8 mouse cellular contexts compared by ENCODE assay signal in genomic region chr4:33247479-33248053, GRCm38 (mm10). TPM values are rescaled to one million over a fixed set of nuclear protein-coding genes. Genes with fewer than 3 reads are reported as not detected.
A peak's percentile ranks its signal among the peaks of the same experiment; 100 is the strongest.
DNase-seq lines count a peak whose midpoint lies in the region; ATAC-seq lines count a peak whose summit lies in the region.

No protein-coding gene starts in this region.

- peak; percentile 98 for DNase-seq in T-cell, adult 2 months (ENCODE audit: low spot score)
- DNase-seq in cerebellum, postnatal 36 days, result peak; percentile 97 to 98
- peak; percentile 98 to 99 for DNase-seq in frontal cortex, postnatal 36 days (ENCODE audit: low spot score in 2 of 2)
- DNase-seq in left cerebral cortex, adult 18-20 months (ENCODE audit: low spot score in 2 of 2), result peak; percentile 99
- DNase-seq in right cerebral cortex, adult 18-20 months, result peak; percentile 99
- DNase-seq in urinary bladder, postnatal 10 days (ENCODE audit: low spot score), result peak; percentile 98

- H3K27ac ChIP-seq in hindbrain, embryonic 16.5 days (ENCODE audit: low read depth, low read length), result peak overlapping the region; percentile 100
- peak overlapping the region; percentile 62 for H3K27ac ChIP-seq in macrophage

- no peaks in the 10 kb centered on the region for H3K27me3 ChIP-seq in hindbrain, embryonic 16.5 days (replicated peaks; ENCODE audit: control insufficient read depth, insufficient read depth, low read length)

- H3K36me3 ChIP-seq in hindbrain, embryonic 16.5 days (ENCODE audit: control insufficient read depth, insufficient read depth, low read length), result peaks cover 12% of the 10 kb centered on the region
- peaks cover 16% of the 10 kb centered on the region; the same call in 1 of the 2 replicates for H3K36me3 ChIP-seq in macrophage (ENCODE audit: inconsistent target)

- H3K9me3 ChIP-seq in hindbrain, embryonic 16.5 days (ENCODE audit: control insufficient read depth, low read length), result no peaks in the 10 kb centered on the region

- peaks cover 14% of the 10 kb centered on the region for H3K4me1 ChIP-seq in hindbrain, embryonic 16.5 days (ENCODE audit: control insufficient read depth, insufficient read depth, low read depth, low read length)

- peak; percentile 95 for ATAC-seq in hindbrain, embryonic 16.5 days

- H3K4me2 ChIP-seq in hindbrain, embryonic 16.5 days (ENCODE audit: low read length), result peak overlapping the region; percentile 56

- H3K4me3 ChIP-seq in hindbrain, embryonic 16.5 days (ENCODE audit: low read length), result peak overlapping the region; percentile 99
- peak overlapping the region; percentile 57 for H3K4me3 ChIP-seq in macrophage (ENCODE audit: inconsistent target)

- peak overlapping the region; percentile 98 for H3K9ac ChIP-seq in hindbrain, embryonic 16.5 days (ENCODE audit: low read depth, low read length)

- under 1% methylated on average over 58 of the region's 60 CpGs for WGBS in hindbrain, embryonic 16.5 days
- 1% methylated on average over 34 of the region's 60 CpGs for WGBS in macrophage (ENCODE audit: missing documents)

- peaks cover 30% of the 10 kb centered on the region for H3K79me2 ChIP-seq in macrophage (ENCODE audit: inconsistent target)

RNA-seq across cellular contexts. Expression of gene Srsf12, which starts 38.8 kb away (rescaled TPM):
- 74.5 and 79.2 TPM in 2 replicates for polyA plus RNA-seq in hindbrain, embryonic 16.5 days (2015; fragmentation: Nextera tagmentation; extraction: Ambion mirVana)
- total RNA-seq in left cerebral cortex, adult 18-20 months (2021), result 10 to 100 TPM; 22.8 to 24.9 TPM
- under 1 TPM in 1 of 26 experiments, not detected in 25; 0.28 TPM for total RNA-seq in macrophage (2018; cell fraction: chromatin; rRNA removed)
- not detected for total RNA-seq in macrophage (2018; cell fraction: cytosol; rRNA removed)
- total RNA-seq in macrophage (2018; cell fraction: nucleus; rRNA removed), result not detected
- not detected in 3 replicates for polyA plus RNA-seq in macrophage (2018)

RNA-seq across cellular contexts. Expression of gene Pnrc1, which starts 42.4 kb away (rescaled TPM):
- polyA plus RNA-seq in hindbrain, embryonic 16.5 days (2015; fragmentation: Nextera tagmentation; extraction: Ambion mirVana), result 44.9 and 46.7 TPM in 2 replicates
- 100 to 1,000 TPM; 144 to 173 TPM for total RNA-seq in left cerebral cortex, adult 18-20 months (2021)
- total RNA-seq in macrophage (2018; cell fraction: chromatin; rRNA removed), result 100 to 1,000 TPM in 5 of 26 experiments, 10 to 100 TPM in 21; 44.0 to 184 (median 74.5) TPM
- total RNA-seq in macrophage (2018; cell fraction: cytosol; rRNA removed), result 100 to 1,000 TPM in 22 of 26 experiments, 10 to 100 TPM in 4; 76.6 to 308 (median 177) TPM
- 100 to 1,000 TPM in 22 of 26 experiments, 10 to 100 TPM in 4; 61.6 to 299 (median 162) TPM for total RNA-seq in macrophage (2018; cell fraction: nucleus; rRNA removed)
- polyA plus RNA-seq in macrophage (2018), result 31.2 to 182 TPM (median 101 TPM) in 3 replicates

RNA-seq across cellular contexts. Expression of gene Pm20d2, which starts 58.0 kb away (rescaled TPM):
- polyA plus RNA-seq in hindbrain, embryonic 16.5 days (2015; fragmentation: Nextera tagmentation; extraction: Ambion mirVana), result 1.9 and 2.0 TPM in 2 replicates
- 1 to 10 TPM; 5.5 to 6.0 TPM for total RNA-seq in left cerebral cortex, adult 18-20 months (2021)
- total RNA-seq in macrophage (2018; cell fraction: chromatin; rRNA removed), result not detected
- under 1 TPM in 2 of 26 experiments, not detected in 24; 0.17 to 0.19 TPM for total RNA-seq in macrophage (2018; cell fraction: cytosol; rRNA removed)
- not detected for total RNA-seq in macrophage (2018; cell fraction: nucleus; rRNA removed)
- not detected in 3 replicates for polyA plus RNA-seq in macrophage (2018)

Comparison
In these comparisons a context has a peak if more than half of its experiments do, and no peak if none do; other contexts are left out.
1. Peak in every context shown above with its lines: DNase-seq, ATAC-seq, H3K4me3 ChIP-seq and H3K27ac ChIP-seq.
2. RNA of gene Srsf12, which starts 38.8 kb away (polyA plus RNA-seq): 74.5 to 79.2 TPM in hindbrain, embryonic 16.5 days; not detected in macrophage; every median in the first group is over 10 times any median in the second.